Mouse (Mus musculus): Measurements from ENCODE around the gene Pycr1. TPM values are rescaled to one million over a fixed set of nuclear protein-coding genes. Genes with fewer than 3 reads are reported as not detected.
A peak's percentile ranks its signal among the peaks of the same experiment; 100 is the strongest.

The Pycr1 gene
- polyA plus RNA-seq, 1 experiment from 2014 or later, result 25.0 TPM

DNA sequence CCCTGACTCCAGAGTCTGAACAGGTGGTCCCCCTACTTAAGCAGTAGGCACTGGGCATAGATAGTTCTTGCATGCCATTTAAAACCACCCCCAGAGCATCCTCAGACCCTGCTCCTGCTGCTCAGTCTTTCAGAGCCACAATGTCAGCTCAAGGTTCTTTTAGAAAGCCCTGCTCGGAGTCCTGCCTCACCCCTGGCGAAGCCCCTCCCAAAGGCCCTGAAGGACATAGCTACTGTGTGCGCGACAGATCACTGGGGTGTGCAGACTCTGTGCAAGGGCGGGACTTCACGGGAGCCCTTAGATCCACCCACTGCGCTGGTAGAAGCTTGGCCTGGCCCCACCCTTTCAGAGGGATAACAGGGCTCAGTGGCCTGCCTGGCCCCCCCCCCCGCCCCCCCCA is 34.3 kb downstream of the Pycr1 start:
- H3K27me3 ChIP-seq, result peaks cover 17% of the 10 kb centered on the region; the same call in 1 of the 2 replicates
- no peak for ATAC-seq
- H3K9me3 ChIP-seq, result no peaks in the 10 kb centered on the region
- peaks cover 20% of the 10 kb centered on the region for H3K4me1 ChIP-seq (replicated peaks)
- WGBS, result 32% methylated on average over 8 of the region's 8 CpGs
- no peak overlapping the region for H3K9ac ChIP-seq (replicated peaks)
- no peak overlapping the region for H3K4me2 ChIP-seq (replicated peaks)
- H3K27ac ChIP-seq, result no peak overlapping the region
- H3K36me3 ChIP-seq, result peaks cover 78% of the 10 kb centered on the region
- no peak overlapping the region for H3K4me3 ChIP-seq (replicated peaks)

DNA sequence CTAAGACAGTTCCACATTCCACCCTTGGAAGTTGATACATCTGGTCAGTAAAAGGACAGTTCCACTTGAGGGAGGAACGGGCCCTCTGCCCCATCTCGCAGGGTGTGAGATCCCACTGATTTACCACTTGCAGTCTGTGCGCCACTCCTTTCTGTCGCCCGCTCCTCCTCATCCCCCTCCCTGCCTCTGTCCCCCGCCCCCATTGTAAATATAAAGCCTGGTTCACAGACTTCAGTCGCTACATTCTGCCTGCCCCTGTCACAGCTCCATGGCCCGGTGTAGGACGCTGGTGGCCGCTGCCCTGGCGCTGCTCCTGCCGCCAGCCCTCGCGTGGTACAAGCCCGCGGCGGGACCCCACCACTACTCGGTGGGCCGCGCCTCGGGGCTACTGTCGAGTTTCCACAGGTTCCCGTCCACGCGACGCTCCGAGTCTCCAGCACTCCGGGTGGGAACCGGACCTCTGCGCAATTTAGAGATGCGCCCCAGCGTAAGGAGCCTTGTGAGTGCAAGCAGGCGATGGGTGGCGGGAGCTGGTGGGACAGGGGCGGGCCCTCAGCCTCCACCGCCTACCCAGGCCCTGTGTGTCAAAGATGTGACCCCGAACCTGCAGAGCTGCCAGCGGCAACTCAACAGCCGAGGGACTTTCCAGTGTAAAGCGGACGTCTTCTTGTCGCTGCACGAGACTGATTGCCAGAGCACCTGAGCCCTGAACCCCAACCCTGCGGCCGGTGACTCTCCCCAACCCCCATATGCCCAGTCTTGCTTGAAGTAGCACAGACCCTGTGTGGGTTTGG is 35.1 kb downstream of the Pycr1 start, which contains the start of gene Npb:
TSS of gene Npb (plus strand) at position 237 of the 794 bp plus-strand sequence.
- Histone ChIP-seq H3K9me3 (no peaks in the 10 kb centered on the region), H3K4me3 (replicated peaks) (peak within 1 kb of the TSS; percentile 20; the same call in 1 of the 2 replicates), H3K27me3 (peaks cover 17% of the 10 kb centered on the region; the same call in 1 of the 2 replicates), H3K4me2 (replicated peaks) (peak within 1 kb of the TSS; percentile 43), H3K27ac (no peak within 1 kb of the TSS), H3K9ac (replicated peaks) (peak within 1 kb of the TSS; percentile 54), H3K36me3 (peaks cover 78% of the 10 kb centered on the region), H3K4me1 (replicated peaks) (peaks cover 18% of the 10 kb centered on the region)
- WGBS, result 7% methylated on average over 45 of the region's 45 CpGs
- 0 out of 2 replicates have a peak, but pooled peaks have one; percentile 19 for ATAC-seq

DNA sequence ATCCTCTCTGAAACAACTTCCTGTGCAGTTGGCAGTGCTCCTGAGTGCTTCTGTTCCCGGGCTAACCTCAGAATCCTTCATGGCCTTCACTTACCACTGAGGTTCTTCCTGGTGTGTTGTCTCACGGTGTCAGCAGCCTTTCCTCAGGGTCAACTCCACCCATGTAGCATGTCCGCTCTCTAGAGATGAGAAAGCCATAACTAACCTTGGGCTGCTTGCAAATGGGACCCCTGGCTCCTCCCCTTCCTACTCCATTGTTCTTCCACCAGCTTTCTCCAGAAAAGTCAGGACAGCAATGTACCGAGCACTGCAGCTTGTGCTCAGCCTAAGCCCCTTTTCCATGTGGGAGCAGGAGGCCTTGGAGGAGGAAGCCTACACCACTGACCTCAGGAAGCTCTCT is 36.8 kb downstream of the Pycr1 start:
- Histone ChIP-seq H3K4me3 (replicated peaks) (no peak overlapping the region), H3K36me3 (peaks cover 78% of the 10 kb centered on the region), H3K27ac (no peak overlapping the region), H3K27me3 (peaks cover 17% of the 10 kb centered on the region; the same call in 1 of the 2 replicates), H3K4me2 (replicated peaks) (no peak overlapping the region), H3K4me1 (replicated peaks) (peaks cover 18% of the 10 kb centered on the region), H3K9me3 (no peaks in the 10 kb centered on the region), H3K9ac (replicated peaks) (no peak overlapping the region)
- 79% methylated on average over 4 of the region's 4 CpGs for WGBS
- no peak for ATAC-seq

DNA sequence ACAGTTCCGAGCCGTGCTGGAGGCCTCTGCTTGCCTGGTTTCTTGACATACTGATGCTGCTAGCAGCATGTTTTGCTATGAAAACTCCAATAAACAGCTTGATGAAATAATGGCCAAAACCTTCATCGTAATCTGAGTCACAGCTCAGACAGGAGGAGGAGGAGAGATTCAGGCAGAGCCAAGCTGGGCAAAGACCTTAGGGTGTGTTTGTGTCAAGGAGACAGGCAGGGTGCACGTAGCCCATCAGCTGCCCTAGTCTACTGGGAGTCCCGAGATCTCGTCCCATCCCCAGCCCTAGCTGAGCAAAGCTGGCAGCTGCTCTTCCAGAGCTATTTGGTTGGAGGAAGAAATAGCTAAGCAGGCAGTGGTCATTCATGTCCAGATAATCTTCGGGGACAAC is 37.9 kb downstream of the Pycr1 start:
- WGBS, result 94% methylated on average over 7 of the region's 7 CpGs
- no peaks in the 10 kb centered on the region for H3K9me3 ChIP-seq
- H3K4me2 ChIP-seq (replicated peaks), result no peak overlapping the region
- peaks cover 76% of the 10 kb centered on the region for H3K36me3 ChIP-seq
- H3K27ac ChIP-seq, result no peak overlapping the region
- no peak overlapping the region for H3K9ac ChIP-seq (replicated peaks)
- peaks cover 18% of the 10 kb centered on the region for H3K4me1 ChIP-seq (replicated peaks)
- ATAC-seq, result no peak
- peaks cover 17% of the 10 kb centered on the region; the same call in 1 of the 2 replicates for H3K27me3 ChIP-seq
- no peak overlapping the region for H3K4me3 ChIP-seq (replicated peaks)

DNA sequence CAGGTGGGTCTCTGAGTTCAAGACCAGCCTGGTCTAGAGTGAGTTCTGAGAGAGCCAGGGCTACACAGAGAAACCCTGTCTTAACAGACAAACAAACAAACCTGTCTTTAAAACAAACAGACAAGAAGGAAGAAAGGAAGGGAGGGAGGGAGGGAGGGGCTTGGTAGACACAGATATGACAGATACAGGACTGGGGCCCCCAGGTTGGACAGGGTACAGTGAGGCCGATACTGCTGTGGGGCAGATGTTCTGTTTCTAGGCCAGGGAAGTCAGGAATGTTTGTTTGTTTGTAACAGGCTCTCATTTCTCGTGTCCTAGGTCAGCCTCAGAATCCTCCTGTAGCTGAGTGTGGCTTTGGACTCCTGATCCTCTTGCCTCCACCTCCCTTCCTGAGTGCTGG is 40.0 kb downstream of the Pycr1 start:
- Histone ChIP-seq H3K27me3 (0 out of 2 replicates have a peak, but pooled peaks cover 5% of the 10 kb centered on the region), H3K9ac (replicated peaks) (no peak overlapping the region), H3K9me3 (no peaks in the 10 kb centered on the region), H3K27ac (no peak overlapping the region), H3K36me3 (peaks cover 63% of the 10 kb centered on the region), H3K4me1 (replicated peaks) (peaks cover 25% of the 10 kb centered on the region), H3K4me2 (replicated peaks) (no peak overlapping the region), H3K4me3 (replicated peaks) (no peak overlapping the region)
- ATAC-seq, result no peak
- 77% methylated on average over 2 of the region's 2 CpGs for WGBS

DNA sequence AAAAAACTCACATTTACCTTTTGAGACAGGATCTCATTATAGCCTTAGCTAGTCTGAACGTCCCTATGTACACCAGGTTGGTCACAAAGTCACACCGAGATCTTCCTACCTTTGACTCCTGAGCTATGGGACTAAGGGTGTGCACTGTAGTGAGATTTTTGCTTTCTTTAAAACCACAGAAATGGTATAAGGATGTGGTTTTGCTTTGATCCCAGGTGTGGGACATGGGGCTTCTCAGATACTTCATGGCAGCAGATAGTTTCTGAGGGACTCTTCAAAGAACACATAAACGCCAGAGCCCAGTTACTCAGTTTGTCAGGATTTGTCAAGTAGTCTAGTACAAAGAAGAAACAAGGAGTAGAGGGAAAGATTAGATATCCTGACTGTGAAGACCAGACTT is 42.9 kb downstream of the Pycr1 start:
- H3K36me3 ChIP-seq, result peaks cover 64% of the 10 kb centered on the region
- no peak for ATAC-seq
- no peak overlapping the region for H3K27ac ChIP-seq
- no peak overlapping the region for H3K4me3 ChIP-seq (replicated peaks)
- no peak overlapping the region for H3K4me2 ChIP-seq (replicated peaks)
- no peaks in the 10 kb centered on the region for H3K9me3 ChIP-seq
- H3K9ac ChIP-seq (replicated peaks), result no peak overlapping the region
- H3K27me3 ChIP-seq, result no peaks in the 10 kb centered on the region
- H3K4me1 ChIP-seq (replicated peaks), result peaks cover 31% of the 10 kb centered on the region
- 95% methylated on average over 3 of the region's 3 CpGs for WGBS

DNA sequence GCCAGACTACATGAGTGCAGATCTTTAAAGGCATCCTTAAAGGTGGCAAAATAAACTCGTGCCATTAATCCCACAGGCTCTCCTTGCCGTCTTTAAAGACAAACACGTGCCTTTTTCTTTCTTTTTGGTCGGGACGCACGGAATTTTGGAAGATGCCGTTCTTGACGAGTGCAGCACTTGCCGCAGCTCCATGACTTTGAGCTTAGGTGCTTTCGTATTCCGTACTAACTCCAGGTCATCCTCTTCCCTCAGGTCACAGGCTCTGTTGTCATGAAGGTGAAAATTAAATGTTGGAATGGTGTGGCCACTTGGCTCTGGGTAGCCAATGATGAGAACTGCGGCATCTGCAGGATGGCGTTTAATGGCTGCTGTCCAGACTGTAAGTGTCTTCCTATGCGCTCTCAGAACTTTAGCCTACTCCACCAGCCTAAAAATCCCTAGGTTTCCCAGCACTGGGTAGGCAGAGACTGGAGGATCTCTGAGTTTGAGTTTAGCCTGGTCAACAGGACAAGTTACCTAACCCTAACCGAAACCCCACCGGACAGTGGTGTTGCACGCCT is 44.5 kb downstream of the Pycr1 start:
- H3K9me3 ChIP-seq, result no peaks in the 10 kb centered on the region
- no peaks in the 10 kb centered on the region for H3K27me3 ChIP-seq
- H3K4me2 ChIP-seq (replicated peaks), result peak overlapping the region; percentile 65
- H3K9ac ChIP-seq (replicated peaks), result peak overlapping the region; percentile 99
- peaks cover 31% of the 10 kb centered on the region for H3K4me1 ChIP-seq (replicated peaks)
- no peak for ATAC-seq
- peak overlapping the region; percentile 99 for H3K4me3 ChIP-seq (replicated peaks)
- H3K27ac ChIP-seq, result no peak overlapping the region
- H3K36me3 ChIP-seq, result peaks cover 62% of the 10 kb centered on the region
- 50% methylated on average over 17 of the region's 17 CpGs for WGBS

DNA sequence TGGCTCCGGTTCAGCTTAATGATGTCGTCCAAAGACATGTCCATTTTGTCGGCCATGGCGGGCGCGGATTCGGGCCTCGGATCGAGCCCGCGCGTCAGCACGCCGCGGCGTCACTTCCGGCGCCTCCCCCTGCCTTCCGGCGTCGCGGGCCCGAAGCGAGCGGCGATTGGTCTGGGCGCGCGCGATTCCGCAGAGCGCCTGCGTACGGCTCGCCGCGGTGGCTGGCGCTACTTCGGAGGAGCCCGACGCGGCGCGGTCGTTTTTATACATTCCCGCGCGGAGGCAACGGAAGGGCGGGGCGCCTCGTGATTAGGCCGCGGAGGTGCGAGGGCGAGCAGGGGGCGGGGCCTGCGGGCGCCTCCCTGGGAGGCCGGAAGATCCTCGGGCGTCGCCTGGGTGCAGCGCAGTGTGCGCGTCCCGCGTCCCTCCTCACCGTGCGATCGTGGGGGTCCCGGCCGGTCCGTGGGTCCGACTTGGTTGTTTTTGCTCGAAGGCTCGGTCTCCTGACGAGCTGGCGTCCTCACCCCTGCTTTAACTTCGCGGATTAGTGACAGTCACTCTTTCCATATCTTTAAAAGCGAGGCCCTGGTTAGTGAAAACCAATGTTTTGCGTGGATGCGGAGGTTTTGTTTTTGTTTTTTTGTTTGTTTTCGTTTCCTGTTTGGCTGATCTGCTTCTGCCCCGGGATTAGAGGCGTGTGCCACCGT is 45.1 kb downstream of the Pycr1 start, which contains the start of the genes Alyref and Anapc11:
TSS of gene Alyref (minus strand) at position 83 of the 707 bp plus-strand sequence.
TSS of gene Anapc11 (plus strand) at position 139 of the 707 bp plus-strand sequence.
- peak; percentile 99 for ATAC-seq
- under 1% methylated on average over 87 of the region's 88 CpGs for WGBS
- no peaks in the 10 kb centered on the region for H3K27me3 ChIP-seq
- peaks cover 62% of the 10 kb centered on the region for H3K36me3 ChIP-seq
- peak within 1 kb of the TSS; percentile 98 for H3K4me2 ChIP-seq (replicated peaks)
- H3K9ac ChIP-seq (replicated peaks), result peak within 1 kb of the TSS; percentile 99
- no peaks in the 10 kb centered on the region for H3K9me3 ChIP-seq
- H3K4me3 ChIP-seq (replicated peaks), result peak within 1 kb of the TSS; percentile 99
- H3K4me1 ChIP-seq (replicated peaks), result peaks cover 31% of the 10 kb centered on the region
- H3K27ac ChIP-seq, result peak within 1 kb of the TSS; percentile 90

DNA sequence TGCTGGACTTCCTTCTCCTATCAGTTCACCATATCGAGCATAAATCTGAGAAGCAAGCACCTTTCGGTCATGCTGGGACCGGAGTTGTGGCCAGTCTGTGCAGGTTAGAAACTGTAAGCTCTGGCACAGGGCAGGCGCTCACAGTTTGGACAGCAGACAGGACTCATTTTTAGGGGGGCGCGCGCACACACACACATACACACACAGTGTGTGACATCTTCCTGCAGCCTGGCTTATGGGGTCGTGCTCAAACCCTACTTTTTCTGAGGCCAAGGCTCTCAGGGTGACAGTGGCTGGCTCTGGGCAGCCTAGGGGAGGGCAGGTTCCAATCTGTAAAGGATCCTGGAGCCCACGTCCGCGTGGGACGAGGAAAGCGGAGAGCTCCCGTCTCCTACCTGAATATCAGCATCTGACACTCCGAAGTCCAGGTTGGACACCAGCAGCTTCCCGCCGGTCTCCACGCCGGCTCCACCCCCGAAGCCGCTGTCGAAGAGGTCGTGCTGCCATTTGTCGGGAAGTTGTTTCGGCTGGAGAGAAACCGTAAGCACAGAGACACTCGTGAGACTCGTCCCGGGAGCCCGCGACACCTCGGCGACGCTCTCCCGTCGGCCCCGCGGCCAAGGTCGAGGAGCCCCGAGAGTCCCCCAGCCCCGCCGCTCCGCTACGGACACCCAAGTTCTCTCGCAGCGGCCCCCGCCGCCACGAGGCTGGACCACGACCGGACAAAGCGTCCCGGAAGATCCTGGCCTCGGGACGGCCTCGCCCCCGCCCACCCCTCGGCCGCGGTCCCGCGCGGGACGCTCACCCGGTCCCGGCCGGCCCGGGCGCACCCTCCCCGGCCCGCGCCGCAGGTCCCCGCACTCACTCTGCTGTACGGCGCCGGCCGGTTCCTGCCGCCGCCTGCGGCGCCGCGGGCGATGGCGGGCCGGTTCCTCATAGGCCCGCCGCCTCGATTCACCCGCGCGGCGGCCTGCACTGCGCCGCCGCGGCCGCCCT is 46.0 kb downstream of the Pycr1 start:
- H3K4me3 ChIP-seq (replicated peaks), result peak overlapping the region; percentile 99
- no peaks in the 10 kb centered on the region for H3K27me3 ChIP-seq
- H3K9me3 ChIP-seq, result no peaks in the 10 kb centered on the region
- ATAC-seq, result peak; percentile 81
- peaks cover 31% of the 10 kb centered on the region for H3K4me1 ChIP-seq (replicated peaks)
- H3K27ac ChIP-seq, result peak overlapping the region; percentile 90
- peaks cover 62% of the 10 kb centered on the region for H3K36me3 ChIP-seq
- 6% methylated on average over 90 of the region's 99 CpGs for WGBS
- H3K9ac ChIP-seq (replicated peaks), result peak overlapping the region; percentile 99
- peak overlapping the region; percentile 98 for H3K4me2 ChIP-seq (replicated peaks)

DNA sequence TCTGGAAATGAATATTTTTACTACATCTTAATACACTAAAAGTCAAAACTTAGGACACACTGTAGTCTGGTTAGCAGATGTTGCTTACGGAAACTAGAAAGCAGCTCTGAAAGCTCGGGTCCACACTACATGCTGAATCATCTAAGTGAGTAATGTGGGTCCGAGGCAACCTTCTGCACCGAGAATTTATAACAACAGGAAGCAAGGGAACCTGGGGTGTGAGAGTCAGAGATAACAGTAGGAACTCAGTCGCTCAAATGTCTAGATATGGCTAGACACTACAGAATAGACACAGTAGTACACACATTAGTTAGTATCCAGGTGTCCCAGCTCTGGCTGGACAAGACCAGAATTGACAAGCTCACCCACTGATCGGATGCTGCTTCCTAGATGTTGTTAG is 55.0 kb downstream of the Pycr1 start:
- H3K36me3 ChIP-seq, result peaks cover 93% of the 10 kb centered on the region
- no peak overlapping the region for H3K4me3 ChIP-seq (replicated peaks)
- ATAC-seq, result no peak
- H3K9me3 ChIP-seq, result no peaks in the 10 kb centered on the region
- H3K4me1 ChIP-seq (replicated peaks), result no peaks in the 10 kb centered on the region
- H3K4me2 ChIP-seq (replicated peaks), result no peak overlapping the region
- H3K27ac ChIP-seq, result no peak overlapping the region
- 96% methylated on average over 6 of the region's 6 CpGs for WGBS
- no peaks in the 10 kb centered on the region for H3K27me3 ChIP-seq
- no peak overlapping the region for H3K9ac ChIP-seq (replicated peaks)
